Mouse (Mus musculus): ENCODE measurements around the gene Acod1. TPM values are rescaled to one million over a fixed set of nuclear protein-coding genes. Genes with fewer than 3 reads are reported as not detected.

Acod1 gene
- total and polyA plus RNA-seq, 3 experiments: 0.08 TPM; not detected in 2

- H3K36me3 ChIP-seq (ENCODE audit: control insufficient read depth, insufficient read depth, low read length): peaks cover 6% of the 10 kb centered on the region; the same call in 1 of the 2 replicates
- 0 out of 2 replicates have a peak, but pooled peaks cover 2% of the 10 kb centered on the region for H3K79me2 ChIP-seq (replicated peaks; ENCODE audit: control insufficient read depth, insufficient read depth, low read length)
- no peak for DNase-seq
- no peak overlapping the region for H3K4me3 ChIP-seq
- peaks cover 1% of the 10 kb centered on the region; the same call in 1 of the 2 replicates for H3K4me1 ChIP-seq (ENCODE audit: control insufficient read depth, insufficient read depth, low read length)
- TF ChIP-seq EP300 (IDR thresholded peaks at IDR 0.05; ENCODE audit: insufficient read depth, low read depth, low read length) (no peak), CTCF (IDR thresholded peaks at IDR 0.05) (no peak), POLR2A (IDR thresholded peaks at IDR 0.05; ENCODE audit: insufficient read depth, low read depth, low read length) (no peak)
- no peak overlapping the region for H3K9ac ChIP-seq (ENCODE audit: low read depth, low read length)
- no peaks in the 10 kb centered on the region for H3K27me3 ChIP-seq (ENCODE audit: control insufficient read depth, insufficient read depth, low read length)
- intact Hi-C loops (cut with DNase I): loop anchor here (2.0 kb wide), 1 partner anchor 13 kb away; no protein-coding TSS in a partner anchor
- no peak overlapping the region for H3K27ac ChIP-seq
- WGBS: 98% methylated on average over 8 of the region's 8 CpGs
Measured at GRCm38 (mm10) chr14:103073825-103074224, 27.0 kb downstream of the Acod1 start.

GRCm38 (mm10) chr14:103075166-103075565 lies 28.4 kb downstream of the Acod1 start:
- no peak overlapping the region for H3K4me3 ChIP-seq
- H3K27me3 ChIP-seq (ENCODE audit: control insufficient read depth, insufficient read depth, low read length): no peaks in the 10 kb centered on the region
- intact Hi-C loops (cut with DNase I): no loop called here
- H3K27ac ChIP-seq: no peak overlapping the region
- TF ChIP-seq CTCF (IDR thresholded peaks at IDR 0.05) (no peak), EP300 (IDR thresholded peaks at IDR 0.05; ENCODE audit: insufficient read depth, low read depth, low read length) (no peak), POLR2A (IDR thresholded peaks at IDR 0.05; ENCODE audit: insufficient read depth, low read depth, low read length) (no peak)
- H3K9ac ChIP-seq (ENCODE audit: low read depth, low read length): no peak overlapping the region
- H3K4me1 ChIP-seq (ENCODE audit: control insufficient read depth, insufficient read depth, low read length): no peaks in the 10 kb centered on the region; the same call in 1 of the 2 replicates
- peaks cover 6% of the 10 kb centered on the region; the same call in 1 of the 2 replicates for H3K36me3 ChIP-seq (ENCODE audit: control insufficient read depth, insufficient read depth, low read length)
- DNase-seq: no peak
- H3K79me2 ChIP-seq (replicated peaks; ENCODE audit: control insufficient read depth, insufficient read depth, low read length): 0 out of 2 replicates have a peak, but pooled peaks cover 2% of the 10 kb centered on the region
- WGBS: 78% methylated on average over 7 of the region's 7 CpGs

- Histone ChIP-seq H3K4me3 (no peak overlapping the region), H3K36me3 (ENCODE audit: control insufficient read depth, insufficient read depth, low read length) (peaks cover 12% of the 10 kb centered on the region), H3K79me2 (replicated peaks; ENCODE audit: control insufficient read depth, insufficient read depth, low read length) (0 out of 2 replicates have a peak, but pooled peaks cover 2% of the 10 kb centered on the region), H3K9ac (ENCODE audit: low read depth, low read length) (no peak overlapping the region), H3K27me3 (ENCODE audit: control insufficient read depth, insufficient read depth, low read length) (no peaks in the 10 kb centered on the region), H3K4me1 (ENCODE audit: control insufficient read depth, insufficient read depth, low read length) (no peaks in the 10 kb centered on the region; the same call in 1 of the 2 replicates), H3K27ac (no peak overlapping the region)
- intact Hi-C loops (cut with DNase I): no loop called here
- 80% methylated on average over 9 of the region's 9 CpGs for WGBS
- TF ChIP-seq POLR2A (IDR thresholded peaks at IDR 0.05; ENCODE audit: insufficient read depth, low read depth, low read length) (no peak), CTCF (IDR thresholded peaks at IDR 0.05) (no peak), EP300 (IDR thresholded peaks at IDR 0.05; ENCODE audit: insufficient read depth, low read depth, low read length) (no peak)
- no peak for DNase-seq
Measured at GRCm38 (mm10) chr14:103077272-103078005, 30.7 kb downstream of the Acod1 start.

GRCm38 (mm10) chr14:103078006-103078912 lies 31.5 kb downstream of the Acod1 start:
- no peak overlapping the region for H3K4me3 ChIP-seq
- no peak for TF ChIP-seq POLR2A (IDR thresholded peaks at IDR 0.05; ENCODE audit: insufficient read depth, low read depth, low read length)
- no peak for TF ChIP-seq EP300 (IDR thresholded peaks at IDR 0.05; ENCODE audit: insufficient read depth, low read depth, low read length)
- no peak for TF ChIP-seq CTCF (IDR thresholded peaks at IDR 0.05)
- DNase-seq: no peak
- 0 out of 2 replicates have a peak, but pooled peaks cover 2% of the 10 kb centered on the region for H3K79me2 ChIP-seq (replicated peaks; ENCODE audit: control insufficient read depth, insufficient read depth, low read length)
- H3K27ac ChIP-seq: no peak overlapping the region
- no peak overlapping the region for H3K9ac ChIP-seq (ENCODE audit: low read depth, low read length)
- no peaks in the 10 kb centered on the region; the same call in 1 of the 2 replicates for H3K4me1 ChIP-seq (ENCODE audit: control insufficient read depth, insufficient read depth, low read length)
- WGBS: 77% methylated on average over 16 of the region's 16 CpGs
- no peaks in the 10 kb centered on the region for H3K27me3 ChIP-seq (ENCODE audit: control insufficient read depth, insufficient read depth, low read length)
- intact Hi-C loops (cut with DNase I): no loop called here
- H3K36me3 ChIP-seq (ENCODE audit: control insufficient read depth, insufficient read depth, low read length): peaks cover 15% of the 10 kb centered on the region

GRCm38 (mm10) chr14:103079209-103079977 lies 32.6 kb downstream of the Acod1 start:
- Histone ChIP-seq H3K27me3 (ENCODE audit: control insufficient read depth, insufficient read depth, low read length) (no peaks in the 10 kb centered on the region), H3K27ac (no peak overlapping the region), H3K9ac (ENCODE audit: low read depth, low read length) (no peak overlapping the region), H3K36me3 (ENCODE audit: control insufficient read depth, insufficient read depth, low read length) (peaks cover 16% of the 10 kb centered on the region), H3K4me3 (no peak overlapping the region), H3K4me1 (ENCODE audit: control insufficient read depth, insufficient read depth, low read length) (no peaks in the 10 kb centered on the region; the same call in 1 of the 2 replicates), H3K79me2 (replicated peaks; ENCODE audit: control insufficient read depth, insufficient read depth, low read length) (0 out of 2 replicates have a peak, but pooled peaks cover 2% of the 10 kb centered on the region)
- WGBS: 82% methylated on average over 9 of the region's 9 CpGs
- intact Hi-C loops (cut with DNase I): no loop called here
- DNase-seq: no peak
- TF ChIP-seq POLR2A (IDR thresholded peaks at IDR 0.05; ENCODE audit: insufficient read depth, low read depth, low read length): no peak
- TF ChIP-seq CTCF (IDR thresholded peaks at IDR 0.05): no peak
- no peak for TF ChIP-seq EP300 (IDR thresholded peaks at IDR 0.05; ENCODE audit: insufficient read depth, low read depth, low read length)

All from heart, adult 2 months (tissue).